Mouse (Mus musculus) ES-Bruce4 (cell line): ENCODE measurements around the gene Mbd4.

ENCODE experiments used
- CTCF ChIP-seq: IDR thresholded peaks from one replicate; pipeline ENCODE4 v1.8.1; 2011; ENCODE audit warnings: low read depth, low read length
- EP300 ChIP-seq: IDR thresholded peaks from 2 replicates; pipeline ENCODE4 v1.6.1; 2011; ENCODE audit warnings: low read depth, low read length; ENCODE audit not compliant: insufficient read depth
- POLR2A ChIP-seq: IDR thresholded peaks from one replicate; pipeline ENCODE4 v1.8.1; 2011; ENCODE audit warnings: low read length; ENCODE audit not compliant: insufficient read depth

DNA sequence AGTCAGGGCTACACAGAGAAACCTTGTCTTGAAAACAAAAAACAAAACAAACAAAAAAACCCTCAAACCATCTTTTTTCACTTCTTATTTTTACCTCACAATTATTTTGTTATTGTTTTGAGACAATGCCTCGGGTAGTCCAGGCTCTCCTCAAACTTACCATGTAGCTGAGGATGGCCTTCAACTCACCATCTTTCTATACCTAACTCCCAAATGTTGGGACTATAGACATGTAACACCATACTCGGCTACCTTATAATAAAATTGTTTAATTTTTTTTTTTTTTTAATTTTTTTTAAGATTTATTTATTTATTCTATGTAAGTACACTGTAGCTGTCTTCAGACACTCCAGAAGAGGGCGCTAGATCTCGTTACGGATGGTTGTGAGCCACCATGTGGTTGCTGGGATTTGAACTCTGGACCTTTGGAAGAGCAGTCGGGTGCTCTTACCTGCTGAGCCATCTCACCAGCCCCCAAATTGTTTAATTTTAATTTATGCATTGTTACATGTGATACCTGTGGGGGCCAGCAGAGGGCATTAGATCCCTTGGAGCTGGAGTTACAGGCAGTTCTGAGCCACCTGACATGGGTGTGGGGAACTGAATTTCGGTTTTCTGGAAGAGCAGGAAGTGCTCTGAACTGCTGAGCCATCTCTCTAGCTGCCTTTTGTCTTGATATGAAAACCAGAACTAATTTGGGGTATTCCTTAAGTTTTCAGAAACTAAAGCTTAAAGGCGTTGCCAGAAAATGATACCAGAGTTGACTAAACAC, 6.3 kb downstream of the Mbd4 start:
- TF ChIP-seq EP300 (no peak), CTCF (peak; percentile 37), POLR2A (no peak)
